Mouse (Mus musculus) lung, postnatal 0 days (tissue): ENCODE measurements around the gene Sox11.

ENCODE experiments used
- CTCF ChIP-seq: IDR thresholded peaks from 2 replicates; pipeline ENCODE4 v1.5.1; 2016; ENCODE audit warnings: antibody characterized with exemption, mild to moderate bottlenecking
- EP300 ChIP-seq: IDR thresholded peaks from 2 replicates; pipeline ENCODE4 v1.6.1; 2016; ENCODE audit warnings: antibody characterized with exemption, mild to moderate bottlenecking, control low read depth

- TF ChIP-seq CTCF (no peak), EP300 (no peak)
These were observed 30.1 kb upstream of the Sox11 start for GRCm38 (mm10) chr12:27372505-27372904.
